Mouse (Mus musculus) testis, postnatal 14 days (tissue): ENCODE data around the gene Igfbp1.

Experiments used
- DNase-seq: peaks from one replicate; pipeline ENCODE4 v3.0.0; 2021; ENCODE audit warnings: low spot score

Gene Igfbp1

DNA sequence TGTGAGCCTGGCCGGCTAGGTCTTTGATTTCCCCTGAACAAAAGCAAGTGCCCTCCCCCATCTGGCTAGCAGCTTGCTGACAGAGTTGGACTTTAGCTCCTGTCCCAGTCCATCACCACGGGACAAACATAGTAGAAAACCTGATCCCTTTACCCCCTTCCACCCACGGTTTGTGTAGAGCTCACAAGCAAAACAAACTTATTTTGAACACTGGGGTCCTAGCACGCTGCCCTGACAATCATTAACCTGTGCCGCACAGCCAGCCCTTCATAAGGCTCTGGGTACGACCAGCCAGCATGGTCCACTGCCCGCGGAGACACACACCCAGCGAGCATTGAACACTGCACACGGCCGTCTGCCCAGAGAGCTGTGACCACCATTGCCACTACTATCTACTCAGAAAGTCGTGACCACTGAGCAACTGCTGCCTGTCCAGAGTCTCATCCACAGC, at the start of gene Igfbp1:
Gene Igfbp1 (plus strand): TSS at position 292 of the 451 bp plus-strand sequence.
- no peak for DNase-seq

DNA sequence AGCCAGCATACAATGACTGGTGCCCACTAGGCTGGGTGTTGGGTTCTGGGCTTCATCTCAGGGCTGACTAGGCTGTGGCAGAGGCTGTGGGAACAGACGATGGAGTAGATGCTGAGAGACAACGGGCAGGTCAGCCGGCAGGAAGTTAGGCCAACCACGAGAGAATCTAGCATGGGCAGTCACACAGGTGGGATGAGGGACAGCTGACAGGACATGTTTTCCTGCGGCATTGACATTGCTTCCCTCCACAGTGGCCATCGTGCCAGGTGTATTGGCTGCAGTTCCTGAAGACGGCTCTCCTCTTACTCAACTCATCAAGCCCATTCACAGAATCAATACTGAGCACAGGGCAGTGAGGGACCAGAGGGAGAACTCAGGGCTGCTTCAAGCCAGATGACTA, 49.6 kb upstream of the Igfbp1 start:
- no peak for DNase-seq

DNA sequence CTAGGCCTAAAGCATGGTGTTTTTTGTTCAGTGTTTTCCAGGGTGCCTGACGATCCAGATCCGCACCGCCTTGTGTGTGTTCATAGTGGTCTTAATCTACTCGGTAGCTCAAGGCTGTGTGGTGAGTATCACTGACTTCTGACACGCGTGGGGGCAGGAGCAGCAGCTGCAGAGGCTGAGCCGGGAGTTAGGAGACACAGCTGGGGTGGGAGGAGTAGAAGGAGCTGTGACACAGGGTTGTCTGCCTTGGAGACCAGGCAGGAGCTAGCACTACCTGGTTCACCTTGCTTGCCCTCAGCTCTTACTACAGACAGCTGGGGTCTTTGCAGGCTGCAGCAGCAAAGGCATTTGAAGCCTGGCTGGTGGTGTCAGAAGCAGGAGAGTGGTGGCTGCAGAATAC, 48.1 kb upstream of the Igfbp1 start:
- DNase-seq = no peak

DNA sequence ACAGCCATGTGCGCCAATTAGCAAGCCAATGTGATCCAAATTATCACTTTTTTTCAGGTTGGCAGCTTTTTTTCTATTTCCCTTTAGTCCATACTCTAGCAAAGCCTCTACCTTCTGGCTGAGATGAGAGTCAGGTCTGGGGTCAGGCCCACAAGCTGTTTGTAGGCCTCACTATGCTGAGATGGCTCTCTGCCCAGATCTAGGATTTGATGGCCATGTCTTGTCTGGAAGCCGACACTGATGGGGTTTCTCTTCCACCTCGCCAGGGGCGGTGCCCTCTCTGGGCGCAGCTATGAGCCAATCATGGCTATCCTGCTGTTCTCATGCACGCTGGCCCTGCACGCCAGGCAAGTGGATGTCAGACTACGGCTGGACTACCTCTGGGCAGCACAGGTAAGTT, 47.1 kb upstream of the Igfbp1 start:
- no peak for DNase-seq

DNA sequence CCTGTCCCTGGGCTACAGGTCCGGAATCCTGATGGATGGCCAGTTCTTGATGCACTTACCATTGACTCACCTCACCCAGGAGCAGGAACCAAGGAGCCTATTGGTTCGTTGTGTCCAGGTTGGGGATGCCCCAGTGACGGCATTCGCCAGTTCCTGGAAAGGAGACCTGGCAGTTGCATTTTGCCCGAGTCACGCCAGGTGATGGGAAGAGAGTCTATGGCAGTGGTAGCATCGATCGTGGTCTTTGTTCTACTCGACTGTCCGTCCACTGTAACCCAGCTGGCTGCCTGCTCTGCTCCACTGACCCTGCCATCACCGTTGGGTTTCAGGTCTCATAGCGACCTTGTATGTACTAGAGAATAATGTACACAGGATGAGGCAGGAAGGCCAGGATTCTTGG, 45.2 kb upstream of the Igfbp1 start:
- DNase-seq = no peak

DNA sequence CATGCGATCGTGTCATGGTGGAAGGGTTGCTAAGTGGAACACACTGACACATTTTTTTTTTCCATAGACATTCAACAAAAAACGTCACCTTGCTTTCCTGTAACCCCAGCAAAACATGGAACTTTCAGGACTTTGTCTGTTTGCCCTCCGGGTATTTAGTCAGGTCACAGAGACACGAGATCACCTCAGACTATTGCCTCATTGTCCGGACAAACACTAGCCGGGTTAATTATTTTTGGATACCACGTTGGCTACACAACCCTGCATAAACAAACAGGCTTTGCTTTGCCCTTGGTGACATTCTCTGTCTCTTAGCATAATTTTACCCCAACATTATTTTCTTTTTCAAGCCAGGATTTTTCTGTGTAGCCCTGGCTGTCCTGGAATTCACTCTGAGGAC, 44.5 kb upstream of the Igfbp1 start:
- DNase-seq = no peak

DNA sequence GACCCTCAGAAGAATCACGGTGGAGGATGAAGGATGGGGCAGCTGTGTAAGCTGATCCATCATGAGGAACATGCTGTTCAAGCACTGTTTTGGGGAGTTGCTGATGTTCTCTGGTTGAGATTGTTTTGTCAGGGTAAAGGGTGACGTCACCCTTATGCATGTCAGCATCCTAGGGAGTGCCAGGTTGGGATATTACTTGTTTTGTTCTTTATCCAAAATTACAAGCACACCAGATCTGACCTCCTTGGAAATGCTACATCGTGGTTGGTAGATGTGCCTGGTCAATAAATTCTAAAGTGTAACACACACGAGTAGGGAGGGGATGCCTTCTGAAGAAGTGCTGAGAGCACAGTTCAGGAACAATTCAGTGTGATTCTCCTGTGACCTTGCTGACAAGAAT, 41.2 kb upstream of the Igfbp1 start:
- no peak for DNase-seq

DNA sequence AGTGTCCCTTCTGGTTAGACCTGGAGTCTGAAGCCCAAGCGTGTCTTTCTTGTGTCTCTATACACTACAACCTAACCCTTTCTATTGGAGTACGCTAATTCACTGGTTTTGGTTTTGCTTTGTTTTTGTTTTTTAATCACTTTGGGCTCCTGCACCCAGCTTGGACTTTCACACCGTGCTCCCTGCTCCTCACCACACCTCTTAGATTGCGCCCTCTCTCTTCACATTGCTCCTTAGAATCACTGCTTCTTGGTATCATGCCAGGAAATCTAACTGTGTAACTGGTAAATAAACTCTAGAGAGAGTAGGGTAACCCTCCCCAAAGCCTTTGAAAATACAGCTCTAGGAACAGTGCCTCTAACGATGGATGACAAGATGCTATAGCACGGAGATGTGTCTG, 39.4 kb upstream of the Igfbp1 start:
- DNase-seq = no peak

DNA sequence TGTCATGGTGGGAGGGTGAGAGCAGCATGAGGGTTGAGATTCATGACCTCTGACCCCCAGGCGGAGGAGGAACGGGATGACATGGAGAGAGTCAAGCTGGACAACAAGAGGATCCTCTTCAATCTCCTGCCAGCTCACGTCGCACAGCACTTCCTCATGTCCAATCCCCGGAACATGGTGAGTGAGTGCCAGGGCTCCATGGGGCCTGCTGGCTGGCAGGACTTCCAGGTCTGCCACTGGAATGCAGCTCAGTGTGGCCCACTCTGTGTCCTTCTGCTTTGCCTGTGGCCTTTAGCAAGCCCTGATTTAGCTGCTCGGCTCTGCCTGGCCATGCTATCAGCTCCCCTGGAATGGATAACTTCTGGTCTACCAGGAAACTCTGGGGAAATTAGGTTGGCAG, 37.4 kb upstream of the Igfbp1 start:
- no peak for DNase-seq

DNA sequence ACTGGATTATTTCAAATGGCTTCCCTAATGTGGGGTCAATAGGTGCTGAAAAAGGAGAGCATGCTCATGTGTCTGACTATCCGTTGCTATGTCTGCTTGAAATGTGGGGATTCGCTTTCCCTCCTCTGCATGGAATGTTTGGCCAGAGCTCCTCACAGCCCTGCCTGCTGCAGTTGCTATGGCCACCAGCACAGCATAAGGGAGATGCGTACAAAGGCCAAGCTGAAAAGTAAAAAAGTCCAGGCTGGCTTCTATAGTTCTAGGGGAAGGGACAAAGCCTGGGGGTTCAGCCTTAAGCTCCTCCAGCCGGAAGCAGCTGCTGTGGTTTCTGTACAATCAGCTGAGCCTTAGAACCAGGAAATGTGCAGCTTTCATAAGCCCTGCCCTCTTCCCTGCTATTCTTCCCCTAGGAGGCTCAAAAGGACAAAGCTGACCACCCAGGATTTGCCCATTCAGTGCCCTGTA, 36.9 kb upstream of the Igfbp1 start:
- DNase-seq = no peak

DNA sequence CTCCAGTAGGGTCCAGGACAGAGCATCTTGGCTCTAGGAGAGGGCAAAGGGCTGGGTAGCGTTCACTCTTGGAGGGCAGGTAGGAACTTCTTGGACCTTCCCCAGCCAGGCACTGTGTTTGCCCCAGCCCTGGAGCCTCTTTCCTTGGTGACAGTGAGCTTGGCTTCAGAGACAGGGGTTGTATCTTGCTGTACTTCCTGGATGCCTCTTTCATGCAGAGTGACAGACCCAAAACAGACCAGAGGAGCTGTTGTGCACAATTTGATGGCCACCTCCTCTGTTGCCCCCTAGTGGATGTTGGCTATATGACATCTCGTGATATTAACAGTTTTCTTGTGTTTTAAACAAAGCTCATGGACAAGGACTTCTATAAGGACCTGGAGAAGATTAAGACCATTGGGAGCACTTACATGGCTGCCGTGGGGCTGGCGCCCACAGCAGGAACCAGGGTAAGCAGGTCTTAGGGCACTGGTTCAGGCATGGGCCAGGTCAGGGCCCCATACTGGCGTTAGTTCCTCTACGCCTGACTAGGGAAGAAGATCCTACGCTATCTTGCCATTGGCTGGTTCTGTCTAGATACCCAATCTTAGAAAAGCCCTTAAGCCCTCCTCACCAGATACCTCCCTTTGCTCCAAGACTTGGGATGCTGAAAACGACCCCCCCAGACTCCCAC, 35.9 kb upstream of the Igfbp1 start:
- no peak for DNase-seq

DNA sequence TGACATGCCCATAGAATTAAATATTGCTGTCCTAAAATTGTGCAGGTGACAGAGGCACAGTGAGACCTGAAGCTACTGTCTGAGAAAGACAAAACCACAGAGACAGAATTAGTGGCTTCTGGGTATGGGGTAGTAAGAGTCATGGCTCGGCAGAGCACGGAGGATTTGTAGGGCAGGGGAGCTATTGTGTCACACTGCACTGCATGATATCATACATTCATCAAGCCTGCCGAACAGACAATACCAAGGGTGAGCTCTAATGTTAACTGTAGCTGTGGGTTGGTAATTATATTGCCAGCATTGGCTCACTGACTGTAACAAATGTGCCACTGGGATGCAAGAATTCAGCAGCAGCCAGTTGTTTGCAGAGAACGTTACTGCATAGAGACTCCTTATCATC, 33.2 kb upstream of the Igfbp1 start:
- no peak for DNase-seq

DNA sequence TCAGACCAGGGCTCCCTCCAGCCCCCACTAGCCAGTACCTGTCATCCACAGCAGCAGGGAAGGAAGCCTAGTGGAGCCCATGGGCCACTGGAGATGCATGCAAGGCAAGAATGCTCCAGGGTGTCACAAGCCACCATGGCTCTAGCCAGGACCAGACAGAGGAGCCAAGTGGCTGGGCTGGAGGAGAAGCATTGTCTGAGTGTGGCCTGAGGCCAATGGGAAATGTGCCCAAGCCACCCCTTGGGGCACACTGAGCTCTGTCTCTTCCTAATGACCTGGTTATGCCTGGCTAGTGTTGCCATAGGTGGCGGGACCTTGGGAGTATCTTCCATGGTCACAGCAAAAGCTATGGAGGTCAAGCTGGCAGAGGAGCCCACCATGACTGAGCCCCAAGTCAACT, 27.9 kb upstream of the Igfbp1 start:
- DNase-seq = no peak

DNA sequence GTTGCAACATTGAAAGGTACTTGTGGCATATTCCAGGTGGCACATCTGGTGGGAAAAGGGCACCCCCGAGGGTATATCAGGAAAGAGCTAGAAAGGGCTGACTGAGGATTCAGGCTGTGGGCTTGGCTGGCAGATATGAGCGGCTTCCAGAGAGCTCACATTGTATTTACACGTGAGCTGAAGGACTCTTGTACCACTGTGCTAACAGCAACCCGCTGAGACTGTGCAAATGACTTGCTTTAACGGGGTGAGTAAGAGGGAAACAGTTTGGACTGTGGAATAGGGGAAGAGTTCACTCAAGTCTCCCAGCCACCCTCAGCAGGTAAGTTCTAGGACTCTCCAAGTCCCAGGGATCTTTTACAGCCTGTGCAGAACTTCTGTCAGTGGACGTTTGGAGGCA, 23.9 kb upstream of the Igfbp1 start:
- DNase-seq = no peak

DNA sequence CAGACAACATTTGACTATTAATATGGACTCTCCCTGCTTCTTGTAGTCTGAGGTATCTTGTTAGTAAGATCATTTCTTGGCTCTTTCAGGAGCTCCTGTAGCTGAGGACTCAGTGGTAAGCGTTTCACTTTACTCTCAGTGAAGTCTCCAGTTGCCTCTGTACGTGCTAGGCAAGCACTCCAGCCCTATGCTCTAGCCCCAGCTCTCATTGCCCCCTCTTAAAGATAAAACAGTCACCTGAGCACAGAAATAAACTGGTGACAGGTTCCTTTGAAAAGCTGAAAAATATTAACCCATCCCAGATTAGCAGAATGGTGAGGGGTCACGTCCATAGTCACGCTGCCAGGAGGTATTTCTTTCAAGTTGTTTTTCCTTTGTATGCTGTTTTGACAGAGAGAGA, 18.9 kb upstream of the Igfbp1 start:
- DNase-seq = no peak

DNA sequence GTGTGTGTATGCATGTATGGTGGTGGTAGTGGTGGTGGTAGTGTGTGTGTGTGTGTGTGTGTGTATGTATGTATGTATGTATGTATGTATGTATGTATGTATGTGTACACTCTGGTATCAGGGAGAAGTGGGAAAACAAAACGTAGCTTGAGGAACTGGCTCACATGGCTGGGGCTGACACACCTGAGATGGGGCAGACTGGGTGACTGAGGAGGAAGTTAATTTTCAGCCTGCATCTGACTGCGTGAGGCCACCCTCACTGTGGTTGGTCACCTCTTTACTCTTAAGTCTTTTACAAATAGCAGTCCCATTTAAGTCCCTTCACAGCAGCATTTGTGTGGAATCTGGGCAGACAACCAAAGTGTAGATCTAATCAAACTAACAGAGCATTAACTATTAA, 18.3 kb upstream of the Igfbp1 start:
- DNase-seq = no peak

DNA sequence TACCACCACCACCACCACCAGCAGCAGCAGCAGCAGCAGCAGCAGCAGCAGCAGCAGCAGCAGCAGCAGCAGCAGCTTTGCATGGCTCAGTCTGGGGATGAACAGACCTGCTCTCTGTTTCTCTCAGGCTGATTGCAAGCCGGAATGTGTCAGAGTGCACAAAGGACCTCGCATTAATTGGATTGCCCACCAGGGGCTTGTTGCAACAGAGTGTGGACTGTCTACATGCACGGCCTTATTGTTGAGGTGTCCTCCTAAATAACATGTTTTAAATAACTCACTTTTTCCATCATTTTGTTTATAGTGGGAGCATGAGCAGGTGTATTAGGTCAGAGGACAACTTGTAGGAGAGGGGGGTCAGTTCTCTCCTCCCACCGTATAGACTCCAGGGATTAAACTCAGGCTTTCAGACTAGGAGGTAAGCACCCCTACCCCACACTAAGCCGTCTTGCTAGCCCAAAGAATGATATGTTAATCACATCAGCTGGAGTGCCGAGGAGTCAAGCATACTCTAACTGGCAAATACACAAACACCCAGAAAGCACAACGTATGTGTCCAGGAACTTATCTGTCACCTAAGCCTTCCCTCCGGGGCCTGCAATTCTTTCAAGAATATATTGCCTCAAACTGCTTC, 15.1 kb upstream of the Igfbp1 start:
- no peak for DNase-seq

DNA sequence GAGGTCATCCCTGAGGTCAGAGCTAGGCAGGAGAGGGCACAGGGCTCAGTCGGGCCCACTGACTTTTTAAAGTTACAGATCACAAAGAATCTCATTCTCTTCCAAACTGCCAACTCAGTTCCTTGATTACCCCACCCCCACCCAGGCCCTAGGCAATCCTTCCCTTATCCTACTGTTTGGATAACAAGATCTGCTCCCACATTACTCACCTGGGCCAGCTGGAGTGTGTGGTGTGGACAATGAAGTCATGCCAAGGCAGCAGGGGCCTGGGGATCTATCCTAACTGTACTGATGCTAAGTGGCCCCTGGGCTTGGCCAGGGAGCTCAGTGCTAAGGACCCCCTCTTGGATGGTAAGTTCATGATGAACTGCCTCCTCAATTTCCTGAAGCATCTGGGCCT, 13.2 kb upstream of the Igfbp1 start:
- DNase-seq = no peak

DNA sequence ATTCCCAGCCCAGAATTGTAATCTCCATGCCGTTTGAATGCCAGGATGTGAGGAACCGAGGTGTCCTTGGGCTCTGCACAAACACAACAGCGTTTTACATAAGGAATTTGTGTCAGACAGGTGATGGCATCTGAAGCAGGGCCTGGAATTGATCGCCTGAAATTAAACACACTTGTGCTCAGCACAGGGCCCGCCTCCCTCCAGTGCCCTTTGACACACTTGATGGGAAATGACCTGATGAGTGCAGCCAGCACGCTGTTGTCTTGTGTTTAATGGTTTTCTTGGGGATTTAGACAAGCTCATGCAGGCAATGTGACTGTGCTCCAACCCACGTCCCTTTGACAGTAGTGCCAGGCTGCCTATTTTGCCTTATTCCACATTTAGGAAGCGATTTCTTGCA, 10.1 kb upstream of the Igfbp1 start:
- no peak for DNase-seq

DNA sequence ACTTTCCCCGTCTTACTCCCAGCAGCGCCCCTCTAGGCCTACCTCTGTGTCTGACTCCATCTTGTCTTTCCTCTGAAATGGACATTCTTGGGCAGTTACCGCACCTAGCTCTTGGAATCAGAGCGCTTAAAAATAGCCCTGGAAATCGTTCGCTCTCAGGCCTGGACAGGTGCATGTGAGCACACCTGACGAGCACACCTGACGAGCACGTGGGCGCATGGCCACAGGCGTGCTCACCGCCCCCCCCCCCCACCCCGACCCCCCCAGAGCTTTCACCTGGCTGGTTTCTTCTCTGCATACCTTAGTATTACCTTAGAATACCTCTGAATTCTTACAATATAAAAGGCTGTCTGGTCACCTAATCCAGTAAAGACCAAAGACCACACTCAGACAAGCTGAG, 9.1 kb upstream of the Igfbp1 start, which contains the start of gene Gm11985:
Gene Gm11985 (minus strand): TSS at position 101 of the 400 bp plus-strand sequence.
- DNase-seq = no peak

DNA sequence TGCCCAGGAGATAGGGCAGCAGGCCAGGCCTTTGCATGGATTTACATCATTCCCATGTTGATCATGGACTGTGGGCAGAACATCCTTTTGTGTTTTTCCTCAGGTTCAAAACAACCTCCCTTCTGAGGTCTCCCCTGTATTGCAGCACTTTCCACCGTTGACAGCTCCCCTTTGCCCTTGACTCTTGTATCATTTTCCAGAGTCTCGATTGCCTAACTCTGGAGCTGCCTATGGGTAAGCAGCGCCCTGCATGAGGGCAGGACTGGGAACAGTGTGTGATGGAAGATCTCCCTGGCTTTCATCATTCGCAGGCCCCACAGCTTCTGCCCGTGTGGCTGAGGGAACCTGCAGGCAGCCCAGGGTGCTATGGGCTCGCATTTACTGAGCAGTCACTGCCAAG, 4.9 kb upstream of the Igfbp1 start:
- no peak for DNase-seq

DNA sequence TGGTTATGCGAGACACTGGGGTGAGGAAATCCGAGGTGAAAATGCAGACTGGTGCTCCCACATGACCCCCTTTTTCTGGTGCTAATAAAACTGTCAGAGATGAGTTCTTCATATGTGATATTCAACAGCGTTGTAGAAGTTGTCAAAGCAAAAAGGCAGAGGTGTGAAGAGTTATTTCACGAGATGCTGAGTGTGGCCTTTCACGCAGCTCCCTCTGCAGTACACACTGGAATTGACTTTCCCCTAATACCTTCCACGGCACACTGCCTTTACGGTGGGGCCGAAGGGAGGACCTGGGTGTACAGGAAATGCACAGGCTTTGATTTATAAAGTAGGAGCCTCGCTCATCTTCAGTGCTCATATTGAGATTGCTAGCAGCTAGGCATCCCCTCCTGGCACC, 4.4 kb upstream of the Igfbp1 start:
- no peak for DNase-seq

DNA sequence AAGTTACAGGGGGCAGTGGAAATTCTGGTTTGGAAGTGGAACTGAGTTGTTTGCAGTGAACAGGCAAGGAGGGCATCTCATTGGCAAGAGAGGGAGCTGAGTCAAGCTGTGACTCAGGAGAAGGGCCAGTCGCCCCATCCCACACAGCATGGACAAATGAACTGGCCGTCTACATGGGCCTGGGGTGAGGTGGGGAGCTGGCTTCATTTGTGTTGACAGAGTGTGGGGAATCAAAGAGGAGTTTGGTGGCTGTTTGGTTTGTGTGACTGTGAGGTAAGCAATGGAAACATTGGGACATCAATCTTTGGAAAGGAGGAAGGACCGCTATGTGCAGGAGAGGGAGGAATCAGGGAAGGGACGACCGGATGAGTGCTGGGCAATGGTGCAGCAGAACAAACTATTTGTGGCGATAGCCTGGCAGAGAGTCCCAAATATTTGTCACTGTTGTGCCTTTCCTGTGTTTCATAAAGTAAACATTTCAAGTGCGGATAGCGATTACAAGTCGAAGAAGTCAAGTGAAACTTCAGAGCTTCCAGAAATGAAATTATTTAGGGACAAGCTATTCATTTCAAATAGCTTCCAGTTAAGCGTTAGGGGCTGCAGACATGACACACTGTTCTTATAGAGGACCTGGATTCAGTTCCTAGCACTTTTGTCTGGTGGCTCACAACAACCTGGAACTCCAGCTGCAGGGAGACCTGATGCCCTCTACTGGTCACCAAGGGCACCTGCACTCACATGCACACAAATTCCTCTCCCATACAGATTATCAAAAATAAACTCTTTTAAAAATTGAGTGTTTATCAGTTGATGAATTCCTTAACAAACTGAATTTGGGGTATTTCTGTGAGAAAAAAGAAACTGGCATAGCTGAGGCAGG, 2.9 kb upstream of the Igfbp1 start:
- no peak for DNase-seq
